Mouse (Mus musculus): Measurements from ENCODE around the gene Il9r. TPM values are rescaled to one million over a fixed set of nuclear protein-coding genes. Genes with fewer than 3 reads are reported as not detected.

The Il9r gene
- not detected in 2 replicates for polyA plus RNA-seq (2015; fragmentation: Nextera tagmentation; extraction: Ambion mirVana)

GRCm38 (mm10) chr11:32200075-32200601 is at the start of gene Il9r:
Gene Il9r (minus strand): TSS chr11:32200279.
- Histone ChIP-seq H3K27me3 (0 out of 2 replicates have a peak, but pooled peaks cover 7% of the 10 kb centered on the region), H3K4me2 (no peak within 1 kb of the TSS), H3K9me3 (replicated peaks) (no peaks in the 10 kb centered on the region), H3K27ac (no peak within 1 kb of the TSS), H3K9ac (no peak within 1 kb of the TSS), H3K4me1 (peaks cover 5% of the 10 kb centered on the region), H3K36me3 (ENCODE audit: poor library complexity, severe bottlenecking) (no peaks in the 10 kb centered on the region), H3K4me3 (no peak within 1 kb of the TSS)
- WGBS, result 77% methylated on average over 10 of the region's 10 CpGs
- no peak for ATAC-seq

GRCm38 (mm10) chr11:32248350-32248749 is 48.3 kb upstream of the Il9r start:
- no peak overlapping the region for H3K9ac ChIP-seq
- H3K4me2 ChIP-seq, result no peak overlapping the region
- H3K36me3 ChIP-seq (ENCODE audit: poor library complexity, severe bottlenecking), result peaks cover 92% of the 10 kb centered on the region
- no peaks in the 10 kb centered on the region for H3K27me3 ChIP-seq
- no peaks in the 10 kb centered on the region for H3K4me1 ChIP-seq
- ATAC-seq, result no peak
- no peak overlapping the region for H3K27ac ChIP-seq
- no peak overlapping the region for H3K4me3 ChIP-seq
- no peaks in the 10 kb centered on the region for H3K9me3 ChIP-seq (replicated peaks)
- WGBS, result 89% methylated on average over 3 of the region's 3 CpGs

- H3K27ac ChIP-seq, result no peak overlapping the region
- no peak overlapping the region for H3K4me3 ChIP-seq
- no peaks in the 10 kb centered on the region for H3K9me3 ChIP-seq (replicated peaks)
- no peaks in the 10 kb centered on the region for H3K4me1 ChIP-seq
- no peak overlapping the region for H3K4me2 ChIP-seq
- peaks cover 88% of the 10 kb centered on the region for H3K36me3 ChIP-seq (ENCODE audit: poor library complexity, severe bottlenecking)
- ATAC-seq, result no peak
- H3K27me3 ChIP-seq, result no peaks in the 10 kb centered on the region
- no peak overlapping the region for H3K9ac ChIP-seq
Measured at GRCm38 (mm10) chr11:32247068-32247467, 47.0 kb upstream of the Il9r start.

GRCm38 (mm10) chr11:32245614-32246013 is 45.5 kb upstream of the Il9r start:
- 94% methylated on average over 6 of the region's 6 CpGs for WGBS
- H3K36me3 ChIP-seq (ENCODE audit: poor library complexity, severe bottlenecking), result peaks cover 79% of the 10 kb centered on the region

GRCm38 (mm10) chr11:32244617-32245016 is 44.5 kb upstream of the Il9r start:
- no peaks in the 10 kb centered on the region for H3K4me1 ChIP-seq
- no peak overlapping the region for H3K4me2 ChIP-seq
- no peak for ATAC-seq
- no peak overlapping the region for H3K4me3 ChIP-seq
- H3K9me3 ChIP-seq (replicated peaks), result no peaks in the 10 kb centered on the region
- H3K9ac ChIP-seq, result no peak overlapping the region
- H3K27ac ChIP-seq, result no peak overlapping the region
- 96% methylated on average over 1 of the region's 1 CpGs for WGBS
- no peaks in the 10 kb centered on the region for H3K27me3 ChIP-seq
- H3K36me3 ChIP-seq (ENCODE audit: poor library complexity, severe bottlenecking), result peaks cover 79% of the 10 kb centered on the region

More at GRCm38 (mm10) chr11:32245614-32246013, 45.5 kb upstream of the Il9r start:
- Histone ChIP-seq H3K9ac (no peak overlapping the region), H3K9me3 (replicated peaks) (no peaks in the 10 kb centered on the region), H3K4me1 (no peaks in the 10 kb centered on the region), H3K4me3 (no peak overlapping the region), H3K4me2 (no peak overlapping the region), H3K27ac (no peak overlapping the region), H3K27me3 (no peaks in the 10 kb centered on the region)
- ATAC-seq, result no peak

DNA sequence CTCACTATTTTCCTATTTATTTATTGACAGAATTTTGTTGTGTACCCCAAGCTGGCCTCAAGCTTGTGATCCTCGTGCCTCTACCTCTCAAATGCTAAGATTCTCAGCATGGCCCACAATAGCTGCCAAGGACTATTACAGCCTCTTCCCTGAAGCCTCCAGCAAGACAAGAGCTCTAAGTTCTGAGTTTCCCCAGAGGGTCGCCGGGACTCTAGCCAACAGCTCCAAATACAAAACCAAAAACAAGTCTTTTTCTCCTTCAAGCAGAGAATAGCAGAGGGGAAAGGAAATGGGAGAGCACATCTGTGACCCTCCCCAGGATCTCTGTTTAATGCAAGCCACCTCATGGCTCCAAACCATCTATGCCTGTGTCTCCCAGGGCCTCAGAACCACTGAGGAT is 44.0 kb upstream of the Il9r start:
- H3K9me3 ChIP-seq (replicated peaks), result no peaks in the 10 kb centered on the region
- H3K27me3 ChIP-seq, result no peaks in the 10 kb centered on the region
- H3K4me2 ChIP-seq, result no peak overlapping the region
- H3K9ac ChIP-seq, result no peak overlapping the region
- 93% methylated on average over 3 of the region's 3 CpGs for WGBS
- H3K4me3 ChIP-seq, result no peak overlapping the region
- peaks cover 78% of the 10 kb centered on the region for H3K36me3 ChIP-seq (ENCODE audit: poor library complexity, severe bottlenecking)
- no peak for ATAC-seq
- H3K27ac ChIP-seq, result peak overlapping the region; percentile 27; the same call in 1 of the 2 replicates
- no peaks in the 10 kb centered on the region for H3K4me1 ChIP-seq

GRCm38 (mm10) chr11:32243205-32243955 is 43.3 kb upstream of the Il9r start:
- no peak overlapping the region for H3K4me2 ChIP-seq
- H3K9ac ChIP-seq, result no peak overlapping the region
- no peak overlapping the region for H3K27ac ChIP-seq
- H3K4me3 ChIP-seq, result no peak overlapping the region
- no peaks in the 10 kb centered on the region for H3K27me3 ChIP-seq
- H3K4me1 ChIP-seq, result no peaks in the 10 kb centered on the region
- H3K9me3 ChIP-seq (replicated peaks), result no peaks in the 10 kb centered on the region
- WGBS, result 81% methylated on average over 7 of the region's 7 CpGs
- peaks cover 79% of the 10 kb centered on the region for H3K36me3 ChIP-seq (ENCODE audit: poor library complexity, severe bottlenecking)
- ATAC-seq, result no peak

DNA sequence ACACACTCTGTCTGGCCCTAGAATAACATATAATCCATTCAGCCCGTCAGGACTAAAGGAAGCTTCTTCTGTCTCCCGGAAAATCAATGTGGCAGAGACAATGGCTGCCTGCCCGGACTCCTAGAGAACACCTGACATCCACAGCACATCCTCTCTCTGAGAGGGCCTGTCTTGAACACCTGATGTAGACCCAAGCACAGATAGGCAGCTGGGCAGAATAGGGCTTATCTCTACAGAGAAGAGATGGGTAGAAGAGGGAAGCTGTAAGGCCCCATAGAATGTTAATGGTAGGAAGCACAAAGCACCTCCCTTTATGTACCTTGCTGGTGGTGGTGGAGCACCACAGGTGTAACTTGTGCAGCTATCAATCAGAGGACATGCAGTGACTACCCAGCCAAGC is 42.1 kb upstream of the Il9r start:
- no peak for ATAC-seq
- Histone ChIP-seq H3K4me2 (no peak overlapping the region), H3K36me3 (ENCODE audit: poor library complexity, severe bottlenecking) (peaks cover 73% of the 10 kb centered on the region)

GRCm38 (mm10) chr11:32241391-32241790 is 41.3 kb upstream of the Il9r start:
- Histone ChIP-seq H3K27ac (no peak overlapping the region), H3K4me1 (peaks cover 18% of the 10 kb centered on the region), H3K27me3 (no peaks in the 10 kb centered on the region), H3K4me3 (no peak overlapping the region), H3K9ac (no peak overlapping the region), H3K9me3 (replicated peaks) (no peaks in the 10 kb centered on the region), H3K4me2 (no peak overlapping the region), H3K36me3 (ENCODE audit: poor library complexity, severe bottlenecking) (peaks cover 66% of the 10 kb centered on the region)
- no peak for ATAC-seq

More for the DNA sequence above, 42.1 kb upstream of the Il9r start:
- H3K27ac ChIP-seq, result no peak overlapping the region
- 93% methylated on average over 3 of the region's 3 CpGs for WGBS
- H3K9me3 ChIP-seq (replicated peaks), result no peaks in the 10 kb centered on the region
- H3K4me3 ChIP-seq, result no peak overlapping the region
- no peaks in the 10 kb centered on the region for H3K27me3 ChIP-seq
- H3K4me1 ChIP-seq, result peaks cover 10% of the 10 kb centered on the region; the same call in 1 of the 2 replicates
- H3K9ac ChIP-seq, result no peak overlapping the region

DNA sequence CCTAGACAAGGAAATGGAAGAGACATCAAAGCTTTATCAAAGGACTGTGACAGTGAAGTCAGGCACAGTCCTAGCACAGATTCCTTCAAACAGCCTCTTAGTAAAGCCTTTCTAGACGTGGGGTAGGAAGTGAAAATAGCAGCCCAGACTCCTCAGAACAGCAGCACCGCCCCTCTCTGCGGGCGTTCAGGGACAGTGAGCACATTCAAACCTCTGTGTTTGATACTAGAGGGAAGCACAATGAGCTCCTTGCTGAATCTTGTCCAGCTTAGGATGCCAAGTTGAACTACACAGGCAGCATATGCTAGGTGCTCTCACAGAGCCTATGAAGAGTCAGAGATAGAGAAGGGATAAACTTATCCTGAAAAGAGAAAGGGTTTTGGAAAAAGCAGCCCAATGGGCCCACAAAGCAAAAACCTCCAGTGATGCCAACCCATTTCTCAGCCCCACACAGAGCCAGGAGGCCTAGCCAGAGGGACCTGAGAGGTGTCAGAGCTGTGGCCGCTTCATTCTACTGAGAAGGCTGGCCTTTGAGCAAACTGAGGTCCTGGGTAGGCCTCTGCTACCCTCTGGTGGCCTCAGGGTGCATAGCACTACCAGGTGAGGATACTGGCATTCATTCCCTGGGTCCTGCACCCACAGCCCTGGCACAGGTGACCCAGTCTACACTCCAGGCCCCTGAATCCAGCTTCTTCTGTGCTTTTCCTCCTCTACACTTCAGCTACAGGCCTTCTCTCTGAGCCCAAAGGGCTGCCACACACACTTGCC is 38.2 kb upstream of the Il9r start:
- WGBS, result 63% methylated on average over 5 of the region's 5 CpGs
- ATAC-seq, result peak; percentile 57
- no peak overlapping the region for H3K9ac ChIP-seq
- H3K4me1 ChIP-seq, result peaks cover 37% of the 10 kb centered on the region
- H3K36me3 ChIP-seq (ENCODE audit: poor library complexity, severe bottlenecking), result peaks cover 54% of the 10 kb centered on the region
- no peaks in the 10 kb centered on the region for H3K9me3 ChIP-seq (replicated peaks)
- H3K4me3 ChIP-seq, result no peak overlapping the region
- no peak overlapping the region for H3K4me2 ChIP-seq
- no peak overlapping the region for H3K27ac ChIP-seq
- no peaks in the 10 kb centered on the region for H3K27me3 ChIP-seq

GRCm38 (mm10) chr11:32237411-32237795 is 37.3 kb upstream of the Il9r start:
- Histone ChIP-seq H3K36me3 (ENCODE audit: poor library complexity, severe bottlenecking) (peaks cover 58% of the 10 kb centered on the region), H3K4me3 (no peak overlapping the region), H3K27ac (peak overlapping the region; percentile 76; the same call in 1 of the 2 replicates), H3K9me3 (replicated peaks) (no peaks in the 10 kb centered on the region), H3K27me3 (no peaks in the 10 kb centered on the region), H3K9ac (no peak overlapping the region), H3K4me2 (no peak overlapping the region), H3K4me1 (peaks cover 37% of the 10 kb centered on the region)
- no peak for ATAC-seq
- 92% methylated on average over 3 of the region's 3 CpGs for WGBS

DNA sequence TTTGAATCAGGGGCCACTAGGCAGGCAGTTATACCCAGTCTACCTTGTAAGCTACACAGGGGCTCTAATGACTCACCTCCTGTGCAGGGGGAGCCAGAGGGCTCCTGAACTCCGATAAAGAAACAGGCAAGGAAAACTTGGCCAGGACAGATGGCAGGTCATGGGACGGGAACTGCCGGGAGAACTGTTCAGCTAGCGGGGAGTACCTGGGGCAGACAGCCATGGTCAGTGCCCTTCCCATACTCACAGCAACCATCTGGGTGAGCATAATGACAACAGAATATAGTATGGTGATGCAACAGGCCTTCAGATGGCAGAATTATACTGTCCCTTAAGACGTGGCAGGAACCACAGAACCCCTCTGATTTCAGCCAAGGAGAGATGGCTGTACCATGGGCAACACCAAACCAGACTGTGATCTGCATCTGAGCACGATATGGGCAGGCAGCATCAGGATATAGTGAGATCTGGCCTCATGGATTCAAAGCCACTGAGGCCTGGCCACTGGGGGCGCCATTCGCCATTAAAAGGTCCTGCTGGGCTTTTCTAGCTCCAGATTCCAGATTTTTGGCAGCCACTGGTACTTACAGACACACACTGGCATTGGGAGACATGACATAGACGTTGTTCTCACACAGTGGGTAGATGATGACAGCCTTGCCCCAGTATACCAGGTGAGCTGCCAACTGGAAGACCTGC is 36.8 kb upstream of the Il9r start:
- ATAC-seq, result no peak
- peak overlapping the region; percentile 76 for H3K27ac ChIP-seq
- H3K4me3 ChIP-seq, result no peak overlapping the region
- H3K4me2 ChIP-seq, result no peak overlapping the region
- H3K4me1 ChIP-seq, result peaks cover 37% of the 10 kb centered on the region
- no peaks in the 10 kb centered on the region for H3K27me3 ChIP-seq
- no peaks in the 10 kb centered on the region for H3K9me3 ChIP-seq (replicated peaks)
- peaks cover 59% of the 10 kb centered on the region for H3K36me3 ChIP-seq (ENCODE audit: poor library complexity, severe bottlenecking)
- peak overlapping the region; percentile 6; the same call in 1 of the 2 replicates for H3K9ac ChIP-seq
- 55% methylated on average over 9 of the region's 9 CpGs for WGBS
